Mouse (Mus musculus) kidney, postnatal 0 days (tissue): Measurements from ENCODE around the gene Crtap. TPM values are rescaled to one million over a fixed set of nuclear protein-coding genes. Genes with fewer than 3 reads are reported as not detected.

Source experiments
- ATAC-seq: fragments of 200-750 bp; cut with Nextera tagmentation; replicated peaks from 2 replicates; pipeline ENCODE4 v1.8.0; 2017; ENCODE audit warnings: low read depth, moderate number of reproducible peaks, moderate TSS enrichment, moderate library complexity; ENCODE audit not compliant: low FRiP score
- DNase-seq: peaks from one replicate; pipeline ENCODE4 v3.0.0-alpha.2; 2016; ENCODE audit warnings: low spot score
- H3K27ac ChIP-seq: fragments of 300-500 bp; sonication (generic); 2 replicates; pipeline ENCODE4 v1.5.1; 2014; ENCODE audit warnings: mild to moderate bottlenecking
- H3K27me3 ChIP-seq: fragments of 300-500 bp; sonication (generic); 2 replicates; pipeline ENCODE4 v1.6.1; 2014; ENCODE audit warnings: low read length, mixed read lengths; ENCODE audit not compliant: insufficient read depth
- H3K36me3 ChIP-seq: fragments of 300-500 bp; sonication (generic); 2 replicates; pipeline ENCODE4 v1.6.1; 2014; ENCODE audit warnings: low read length, mixed read lengths; ENCODE audit not compliant: insufficient read depth
- H3K4me1 ChIP-seq: fragments of 300-500 bp; sonication (generic); replicated peaks from 2 replicates; pipeline ENCODE4 v1.6.1; 2014; ENCODE audit warnings: antibody characterized with exemption, low read length, mixed read lengths; ENCODE audit not compliant: insufficient read depth
- H3K4me2 ChIP-seq: fragments of 300-500 bp; sonication (generic); 2 replicates; pipeline ENCODE4 v1.6.1; 2014; ENCODE audit warnings: mild to moderate bottlenecking, low read length, moderate library complexity, mixed read lengths
- H3K4me3 ChIP-seq: fragments of 300-500 bp; sonication (generic); replicated peaks from 2 replicates; pipeline ENCODE4 v1.5.1; 2014; ENCODE audit warnings: low read depth, low read length
- H3K9ac ChIP-seq: fragments of 300-500 bp; sonication (generic); 2 replicates; pipeline ENCODE4 v1.6.1; 2014; ENCODE audit warnings: low read depth, low read length
- H3K9me3 ChIP-seq: fragments of 300-500 bp; sonication (generic); replicated peaks from 2 replicates; pipeline ENCODE4 v1.6.1; 2016; ENCODE audit warnings: low read length, inconsistent platforms, mixed read lengths
- CTCF ChIP-seq: IDR thresholded peaks from 2 replicates; pipeline ENCODE4 v1.5.1; 2016; ENCODE audit warnings: antibody characterized with exemption, low read depth, mild to moderate bottlenecking, moderate library complexity
- WGBS: fragments of 180-500 bp; shearing (Covaris S2); extraction: QIAGEN DNeasy Blood & Tissue Kit; methylation state at CpG from one replicate; pipeline ENCODE4 v1.1.7; 2014; 5-methylcytosine and 5-hydroxymethylcytosine counted together
- polyA plus RNA-seq: library from polyadenylated mRNA; unstranded; fragments of >200 nt; fragmentation: Nextera tagmentation; extraction: Ambion mirVana; gene quantifications from 2 replicates; pipeline ENCODE4 v1.2.1, GENCODE M21; 2015

The Crtap gene
- polyA plus RNA-seq, 1 experiment from 2014 or later = 133 TPM

GRCm38 (mm10) chr9:114413866-114414265 is 23.4 kb upstream of the Crtap start:
- DNase-seq (no peak), ATAC-seq (no peak)
- WGBS = 80% methylated on average over 12 of the region's 12 CpGs
- Histone ChIP-seq H3K36me3 (0 out of 2 replicates have a peak, but pooled peaks cover 3% of the 10 kb centered on the region), H3K27ac (no peak overlapping the region), H3K4me2 (no peak overlapping the region), H3K27me3 (no peaks in the 10 kb centered on the region), H3K4me1 (0 out of 2 replicates have a peak, but pooled peaks cover 3% of the 10 kb centered on the region), H3K4me3 (no peak overlapping the region), H3K9ac (no peak overlapping the region), H3K9me3 (no peaks in the 10 kb centered on the region)
- no peak for TF ChIP-seq CTCF

DNA sequence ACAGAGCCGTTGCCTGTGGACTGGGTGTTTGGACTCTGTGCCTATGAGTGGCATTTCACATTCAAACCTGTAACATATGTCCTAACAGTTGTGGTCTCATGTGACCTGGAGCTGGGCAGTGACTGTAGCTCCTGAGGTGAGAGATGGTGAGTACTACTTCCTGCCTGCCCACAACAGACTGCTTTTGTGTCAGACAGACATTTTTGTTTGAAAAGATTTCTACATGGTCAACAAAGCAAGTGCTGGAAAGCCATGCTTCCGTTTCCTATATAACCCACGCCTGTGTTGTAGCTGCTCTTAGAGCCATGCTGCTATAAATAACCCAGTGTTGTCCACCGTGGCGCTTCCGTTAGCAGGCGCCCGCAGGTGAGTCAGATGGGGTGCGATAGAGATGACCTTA is 21.9 kb upstream of the Crtap start:
- DNase-seq = no peak
- H3K9ac ChIP-seq = no peak overlapping the region
- no peaks in the 10 kb centered on the region for H3K9me3 ChIP-seq
- 77% methylated on average over 9 of the region's 9 CpGs for WGBS
- no peak for ATAC-seq
- 0 out of 2 replicates have a peak, but pooled peaks cover 6% of the 10 kb centered on the region for H3K36me3 ChIP-seq
- no peak for TF ChIP-seq CTCF
- H3K4me3 ChIP-seq = no peak overlapping the region
- no peak overlapping the region; the same call in 1 of the 2 replicates for H3K27ac ChIP-seq
- H3K4me2 ChIP-seq = no peak overlapping the region
- 0 out of 2 replicates have a peak, but pooled peaks cover 3% of the 10 kb centered on the region for H3K4me1 ChIP-seq
- no peaks in the 10 kb centered on the region for H3K27me3 ChIP-seq

- 96% methylated on average over 5 of the region's 5 CpGs for WGBS
- H3K4me2 ChIP-seq = no peak overlapping the region
- no peaks in the 10 kb centered on the region for H3K9me3 ChIP-seq
- 0 out of 2 replicates have a peak, but pooled peaks cover 6% of the 10 kb centered on the region for H3K36me3 ChIP-seq
- ATAC-seq = no peak
- no peak overlapping the region for H3K4me3 ChIP-seq
- H3K27me3 ChIP-seq = no peaks in the 10 kb centered on the region
- no peak; the same call in 1 of the 2 replicates for TF ChIP-seq CTCF
- 0 out of 2 replicates have a peak, but pooled peaks cover 3% of the 10 kb centered on the region for H3K4me1 ChIP-seq
- no peak overlapping the region for H3K27ac ChIP-seq
- no peak for DNase-seq
- no peak overlapping the region for H3K9ac ChIP-seq
Measured at GRCm38 (mm10) chr9:114411295-114411694, 20.8 kb upstream of the Crtap start.

DNA sequence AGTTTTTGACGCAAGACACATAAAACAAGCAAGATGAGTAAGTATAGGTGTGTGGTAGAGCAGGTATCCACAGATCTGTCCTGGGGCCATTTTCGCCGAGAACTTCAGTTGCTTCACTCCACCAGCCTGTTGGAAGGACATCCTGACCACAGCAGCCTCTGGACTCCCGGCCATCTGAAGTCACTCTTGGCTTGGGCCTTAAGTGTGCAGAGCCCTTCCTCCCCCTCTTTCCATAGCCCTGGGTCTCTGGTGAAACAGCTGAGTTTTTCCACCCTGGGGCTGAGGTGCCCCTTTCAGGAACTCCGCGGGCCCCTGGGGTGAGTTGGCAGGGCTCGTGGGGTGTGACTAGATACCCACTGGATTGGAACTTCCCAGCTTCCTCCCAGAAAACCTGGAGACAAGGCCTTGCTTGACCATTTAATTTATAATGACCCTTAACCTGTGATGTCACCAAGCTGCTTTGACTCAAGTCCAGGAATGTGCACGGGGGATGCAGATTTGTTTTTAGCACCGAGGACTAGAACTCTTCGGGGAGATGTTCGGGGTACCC is 19.9 kb upstream of the Crtap start:
- DNase-seq (peak; percentile 28), ATAC-seq (0 out of 2 replicates have a peak, but pooled peaks have one; percentile 8)
- TF ChIP-seq CTCF = no peak
- Histone ChIP-seq H3K4me2 (no peak overlapping the region), H3K4me3 (no peak overlapping the region), H3K36me3 (peaks cover 15% of the 10 kb centered on the region; the same call in 1 of the 2 replicates), H3K9me3 (no peaks in the 10 kb centered on the region), H3K4me1 (0 out of 2 replicates have a peak, but pooled peaks cover 3% of the 10 kb centered on the region), H3K27me3 (no peaks in the 10 kb centered on the region), H3K9ac (no peak overlapping the region), H3K27ac (peak overlapping the region; percentile 31; the same call in 1 of the 2 replicates)
- 60% methylated on average over 11 of the region's 11 CpGs for WGBS

DNA sequence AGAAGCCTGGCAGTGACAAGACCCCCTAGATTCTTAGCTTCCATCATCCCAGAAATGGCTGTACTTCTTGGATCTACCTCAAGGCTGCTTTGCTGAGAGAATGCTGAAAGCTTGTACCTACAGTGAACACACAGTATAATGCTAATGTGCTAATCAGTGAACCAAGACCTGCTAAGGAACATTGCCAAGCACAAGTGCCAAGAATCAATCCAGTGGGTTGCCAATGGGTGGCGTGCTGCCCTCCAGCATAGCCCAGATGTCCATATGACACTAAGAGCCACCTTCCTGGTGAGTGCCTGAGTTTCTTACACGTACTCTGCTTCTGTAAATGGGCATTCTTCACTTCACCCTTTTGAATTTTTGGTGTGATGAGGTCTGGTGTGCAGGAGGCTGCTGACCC is 17.2 kb upstream of the Crtap start:
- peak; percentile 17; the same call in 1 of the 2 replicates for TF ChIP-seq CTCF
- H3K4me3 ChIP-seq = no peak overlapping the region
- DNase-seq = no peak
- H3K4me1 ChIP-seq = 0 out of 2 replicates have a peak, but pooled peaks cover 3% of the 10 kb centered on the region
- H3K36me3 ChIP-seq = peaks cover 28% of the 10 kb centered on the region; the same call in 1 of the 2 replicates
- no peaks in the 10 kb centered on the region for H3K9me3 ChIP-seq
- no peak overlapping the region for H3K9ac ChIP-seq
- no peak overlapping the region for H3K27ac ChIP-seq
- H3K27me3 ChIP-seq = no peaks in the 10 kb centered on the region
- no peak overlapping the region for H3K4me2 ChIP-seq
- no peak for ATAC-seq
- WGBS = 82% methylated on average over 2 of the region's 2 CpGs

- ATAC-seq (peak; percentile 17), DNase-seq (peak; percentile 79)
- peak; percentile 56 for TF ChIP-seq CTCF
- H3K4me2 ChIP-seq = peak overlapping the region; percentile 75
- 2% methylated on average over 16 of the region's 16 CpGs for WGBS
- no peaks in the 10 kb centered on the region for H3K9me3 ChIP-seq
- H3K4me3 ChIP-seq = peak overlapping the region; percentile 62
- peak overlapping the region; percentile 90 for H3K9ac ChIP-seq
- peak overlapping the region; percentile 97 for H3K27ac ChIP-seq
- H3K27me3 ChIP-seq = no peaks in the 10 kb centered on the region
- H3K4me1 ChIP-seq = no peaks in the 10 kb centered on the region
- H3K36me3 ChIP-seq = peaks cover 22% of the 10 kb centered on the region; the same call in 1 of the 2 replicates
Measured at GRCm38 (mm10) chr9:114401685-114402080, 11.2 kb upstream of the Crtap start.
